Mouse (Mus musculus) kidney, adult 9 months (tissue): ENCODE measurements around the gene Arhgef2.

Source experiments
- DNase-seq: peaks from one replicate; pipeline ENCODE4 v3.0.0; 2022

The Arhgef2 gene

GRCm38 (mm10) chr3:88684980-88685941 lies 79.5 kb downstream of the Arhgef2 start, which contains the start of gene Khdc4:
Gene Khdc4 (plus strand): TSS chr3:88685803.
- DNase-seq, result peak; percentile 99

GRCm38 (mm10) chr3:88685958-88686451 lies 80.2 kb downstream of the Arhgef2 start:
- DNase-seq, result no peak

GRCm38 (mm10) chr3:88686734-88687611 lies 81.2 kb downstream of the Arhgef2 start:
- peak; percentile 9 for DNase-seq

- DNase-seq, result no peak
Observed at GRCm38 (mm10) chr3:88689079-88689478, 83.3 kb downstream of the Arhgef2 start.

GRCm38 (mm10) chr3:88695545-88695944 lies 89.8 kb downstream of the Arhgef2 start:
- DNase-seq, result no peak
